Mouse (Mus musculus) heart, embryonic 12.5 days (tissue): ENCODE measurements around the gene Zfp518b. TPM values are rescaled to one million over a fixed set of nuclear protein-coding genes. Genes with fewer than 3 reads are reported as not detected.

Source experiments
- ATAC-seq: fragments of 200-750 bp; cut with Nextera tagmentation; 2 replicates; pipeline ENCODE4 v1.8.0; 2017; ENCODE audit warnings: moderate TSS enrichment, moderate library complexity; ENCODE audit not compliant: insufficient number of reproducible peaks, low FRiP score
- H3K27ac ChIP-seq: fragments of 300-500 bp; sonication (generic); 2 replicates; pipeline ENCODE4 v1.5.1; 2016; ENCODE audit warnings: mild to moderate bottlenecking, moderate library complexity; ENCODE audit not compliant: poor library complexity, severe bottlenecking
- H3K27me3 ChIP-seq: fragments of 300-500 bp; sonication (generic); replicated peaks from 2 replicates; pipeline ENCODE4 v1.6.1; 2016; ENCODE audit warnings: mild to moderate bottlenecking, moderate library complexity
- H3K36me3 ChIP-seq: fragments of 300-500 bp; sonication (generic); 2 replicates; pipeline ENCODE4 v1.6.1; 2016; ENCODE audit warnings: mild to moderate bottlenecking, moderate library complexity
- H3K4me1 ChIP-seq: fragments of 300-500 bp; sonication (generic); replicated peaks from 2 replicates; pipeline ENCODE4 v1.6.1; 2016; ENCODE audit warnings: mild to moderate bottlenecking
- H3K4me2 ChIP-seq: fragments of 300-500 bp; sonication (generic); 2 replicates; pipeline ENCODE4 v1.6.1; 2016; ENCODE audit warnings: mild to moderate bottlenecking, moderate library complexity
- H3K4me3 ChIP-seq: fragments of 300-500 bp; sonication (generic); 2 replicates; pipeline ENCODE4 v1.5.1; 2016; ENCODE audit warnings: mild to moderate bottlenecking
- H3K9ac ChIP-seq: fragments of 300-500 bp; sonication (generic); 2 replicates; pipeline ENCODE4 v1.6.1; 2016; ENCODE audit warnings: mild to moderate bottlenecking, moderate library complexity
- H3K9me3 ChIP-seq: fragments of 300-500 bp; sonication (generic); replicated peaks from 2 replicates; pipeline ENCODE4 v1.6.1; 2016; ENCODE audit warnings: mild to moderate bottlenecking, moderate library complexity
- WGBS: fragments of 180-500 bp; shearing (Covaris S2); methylation state at CpG from one replicate; pipeline ENCODE4 v1.1.7; 2016; 5-methylcytosine and 5-hydroxymethylcytosine counted together
- polyA plus RNA-seq: library from polyadenylated mRNA; unstranded; fragments of >200 nt; fragmentation: Nextera tagmentation; extraction: Ambion mirVana; gene quantifications from 2 replicates; pipeline ENCODE4 v1.2.1, GENCODE M21; 2016

Gene Zfp518b
- polyA plus RNA-seq, 1 experiment from 2014 or later = 12.0 TPM

GRCm38 (mm10) chr5:38632463-38633449 lies 51.9 kb downstream of the Zfp518b start:
- no peaks in the 10 kb centered on the region for H3K36me3 ChIP-seq
- WGBS = 63% methylated on average over 13 of the region's 13 CpGs
- no peak for ATAC-seq
- no peaks in the 10 kb centered on the region for H3K4me1 ChIP-seq
- H3K9me3 ChIP-seq = no peaks in the 10 kb centered on the region
- H3K27ac ChIP-seq = no peak overlapping the region
- no peak overlapping the region for H3K4me3 ChIP-seq
- H3K4me2 ChIP-seq = no peak overlapping the region
- no peak overlapping the region for H3K9ac ChIP-seq
- no peaks in the 10 kb centered on the region for H3K27me3 ChIP-seq

GRCm38 (mm10) chr5:38628023-38628422 lies 56.6 kb downstream of the Zfp518b start:
- Histone ChIP-seq H3K4me2 (no peak overlapping the region), H3K4me1 (no peaks in the 10 kb centered on the region), H3K36me3 (no peaks in the 10 kb centered on the region), H3K27ac (no peak overlapping the region), H3K9me3 (peaks cover 3% of the 10 kb centered on the region), H3K9ac (no peak overlapping the region), H3K4me3 (no peak overlapping the region), H3K27me3 (no peaks in the 10 kb centered on the region)
- whole genome bisulfite sequencing = 20% methylated on average over 2 of the region's 2 CpGs
- ATAC-seq = no peak

GRCm38 (mm10) chr5:38626883-38627282 lies 57.7 kb downstream of the Zfp518b start:
- no peak overlapping the region for H3K4me3 ChIP-seq
- H3K9me3 ChIP-seq = peaks cover 3% of the 10 kb centered on the region
- no peak overlapping the region for H3K4me2 ChIP-seq
- H3K9ac ChIP-seq = no peak overlapping the region
- ATAC-seq = no peak
- no peak overlapping the region for H3K27ac ChIP-seq
- 60% methylated on average over 3 of the region's 3 CpGs for WGBS
- H3K4me1 ChIP-seq = no peaks in the 10 kb centered on the region
- no peaks in the 10 kb centered on the region for H3K36me3 ChIP-seq
- no peaks in the 10 kb centered on the region for H3K27me3 ChIP-seq

- 19% methylated on average over 5 of the region's 5 CpGs for WGBS
- Histone ChIP-seq H3K9me3 (peaks cover 3% of the 10 kb centered on the region), H3K27me3 (no peaks in the 10 kb centered on the region), H3K4me2 (no peak overlapping the region), H3K27ac (no peak overlapping the region), H3K9ac (no peak overlapping the region), H3K4me3 (no peak overlapping the region), H3K4me1 (0 out of 2 replicates have a peak, but pooled peaks cover 2% of the 10 kb centered on the region), H3K36me3 (no peaks in the 10 kb centered on the region)
- no peak for ATAC-seq
These were observed 63.8 kb downstream of the Zfp518b start for GRCm38 (mm10) chr5:38620783-38621182.

- WGBS = 52% methylated on average over 3 of the region's 3 CpGs
- no peaks in the 10 kb centered on the region for H3K36me3 ChIP-seq
- ATAC-seq = no peak
- no peak overlapping the region for H3K9ac ChIP-seq
- no peak overlapping the region for H3K27ac ChIP-seq
- no peak overlapping the region for H3K4me3 ChIP-seq
- no peaks in the 10 kb centered on the region for H3K9me3 ChIP-seq
- no peaks in the 10 kb centered on the region for H3K27me3 ChIP-seq
- no peak overlapping the region for H3K4me2 ChIP-seq
- H3K4me1 ChIP-seq = 0 out of 2 replicates have a peak, but pooled peaks cover 2% of the 10 kb centered on the region
These were observed 65.7 kb downstream of the Zfp518b start for GRCm38 (mm10) chr5:38618908-38619307.

Other genes starting within 250 kb of the Zfp518b start
- gene Slc2a9, start 181.7 kb downstream of the Zfp518b start, polyA plus RNA-seq = 0.22 and 0.71 TPM in 2 replicates
- 253 and 257 TPM in 2 replicates for gene Wdr1, start 121.6 kb downstream of the Zfp518b start, polyA plus RNA-seq
- gene Clnk, start 192.0 kb upstream of the Zfp518b start, polyA plus RNA-seq = not detected in 2 replicates